Mouse (Mus musculus): ENCODE results near the gene Cir1. TPM values are rescaled to one million over a fixed set of nuclear protein-coding genes. Genes with fewer than 3 reads are reported as not detected.

Cir1 gene
- polyA plus RNA-seq, 1 experiment from 2014 or later = 18.2 TPM

DNA sequence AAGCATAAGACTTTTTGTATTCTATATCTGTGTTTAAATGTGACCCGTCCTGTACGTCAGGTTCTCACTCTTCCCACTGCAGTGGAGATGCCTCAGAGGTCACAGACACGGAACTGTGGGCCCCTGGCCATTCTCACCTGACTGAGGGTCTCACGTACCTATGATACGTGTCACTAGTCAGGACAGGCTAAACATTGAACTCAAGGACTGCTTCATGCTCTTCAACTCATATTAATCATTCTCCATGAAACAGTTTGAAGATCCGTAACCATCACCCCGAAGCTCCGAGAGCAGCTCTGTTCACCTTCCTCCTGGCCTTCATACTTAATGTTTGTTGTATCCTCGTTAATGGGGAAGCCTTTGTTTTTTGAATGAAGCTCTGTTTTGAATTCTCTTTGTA, 4.9 kb upstream of the Cir1 start:
- Histone ChIP-seq H3K4me2 (ENCODE audit: low read depth, low read length, severe bottlenecking) (no peak overlapping the region), H3K4me1 (replicated peaks; ENCODE audit: control insufficient read depth, insufficient read depth, low read length) (no peaks in the 10 kb centered on the region), H3K27me3 (ENCODE audit: control insufficient read depth, insufficient read depth, low read length) (no peaks in the 10 kb centered on the region), H3K9ac (ENCODE audit: low read length) (no peak overlapping the region), H3K9me3 (ENCODE audit: control insufficient read depth, low read length) (no peaks in the 10 kb centered on the region), H3K27ac (ENCODE audit: low read depth, low read length) (no peak overlapping the region), H3K4me3 (ENCODE audit: low read depth, low read length) (no peak overlapping the region), H3K36me3 (ENCODE audit: control insufficient read depth, insufficient read depth, low read length) (no peaks in the 10 kb centered on the region; the same call in 1 of the 2 replicates)
- ATAC-seq (replicated peaks; ENCODE audit: low FRiP score) = no peak
- WGBS = 92% methylated on average over 9 of the region's 9 CpGs
- DNase-seq (ENCODE audit: low spot score) = no peak

DNA sequence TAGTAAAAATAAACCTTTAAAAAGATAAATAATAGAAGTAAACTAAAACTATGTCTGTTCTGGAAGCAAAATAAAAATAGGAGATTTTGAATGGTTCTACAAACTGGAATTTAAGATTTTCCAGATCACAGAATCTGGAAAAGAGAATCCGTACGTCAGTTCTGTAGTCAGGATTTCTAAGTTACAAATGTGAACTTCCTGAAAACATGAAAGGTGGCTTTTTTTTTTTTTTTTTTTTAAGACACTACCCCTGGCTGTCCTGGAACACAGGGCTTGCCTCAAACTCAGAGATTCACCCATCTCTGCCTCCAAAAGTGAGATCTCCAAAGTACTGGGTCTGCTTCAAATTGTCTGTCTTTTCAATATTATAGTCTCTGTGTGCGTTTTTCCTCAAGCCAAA, 1.8 kb upstream of the Cir1 start:
- no peak overlapping the region for H3K4me3 ChIP-seq (ENCODE audit: low read depth, low read length)
- H3K4me1 ChIP-seq (replicated peaks; ENCODE audit: control insufficient read depth, insufficient read depth, low read length) = no peaks in the 10 kb centered on the region; the same call in 1 of the 2 replicates
- no peak overlapping the region for H3K9ac ChIP-seq (ENCODE audit: low read length)
- no peaks in the 10 kb centered on the region; the same call in 1 of the 2 replicates for H3K36me3 ChIP-seq (ENCODE audit: control insufficient read depth, insufficient read depth, low read length)
- no peak overlapping the region for H3K27ac ChIP-seq (ENCODE audit: low read depth, low read length)
- WGBS = 87% methylated on average over 3 of the region's 3 CpGs
- H3K9me3 ChIP-seq (ENCODE audit: control insufficient read depth, low read length) = no peaks in the 10 kb centered on the region
- H3K4me2 ChIP-seq (ENCODE audit: low read depth, low read length, severe bottlenecking) = no peak overlapping the region
- H3K27me3 ChIP-seq (ENCODE audit: control insufficient read depth, insufficient read depth, low read length) = no peaks in the 10 kb centered on the region
- no peak for ATAC-seq (replicated peaks; ENCODE audit: low FRiP score)
- no peak for DNase-seq (ENCODE audit: low spot score)

GRCm38 (mm10) chr2:73313117-73313501, 608 bp upstream of the Cir1 start:
- H3K9ac ChIP-seq (ENCODE audit: low read length) = peak overlapping the region; percentile 63; the same call in 1 of the 2 replicates
- DNase-seq (ENCODE audit: low spot score) (peak; percentile 53), ATAC-seq (replicated peaks; ENCODE audit: low FRiP score) (peak; percentile 55)
- H3K36me3 ChIP-seq (ENCODE audit: control insufficient read depth, insufficient read depth, low read length) = no peaks in the 10 kb centered on the region; the same call in 1 of the 2 replicates
- H3K4me2 ChIP-seq (ENCODE audit: low read depth, low read length, severe bottlenecking) = peak overlapping the region; percentile 38; the same call in 1 of the 2 replicates
- no peak overlapping the region for H3K27ac ChIP-seq (ENCODE audit: low read depth, low read length)
- H3K4me1 ChIP-seq (replicated peaks; ENCODE audit: control insufficient read depth, insufficient read depth, low read length) = no peaks in the 10 kb centered on the region; the same call in 1 of the 2 replicates
- no peaks in the 10 kb centered on the region for H3K27me3 ChIP-seq (ENCODE audit: control insufficient read depth, insufficient read depth, low read length)
- 50% methylated on average over 14 of the region's 14 CpGs for WGBS
- H3K9me3 ChIP-seq (ENCODE audit: control insufficient read depth, low read length) = no peaks in the 10 kb centered on the region
- peak overlapping the region; percentile 77 for H3K4me3 ChIP-seq (ENCODE audit: low read depth, low read length)

DNA sequence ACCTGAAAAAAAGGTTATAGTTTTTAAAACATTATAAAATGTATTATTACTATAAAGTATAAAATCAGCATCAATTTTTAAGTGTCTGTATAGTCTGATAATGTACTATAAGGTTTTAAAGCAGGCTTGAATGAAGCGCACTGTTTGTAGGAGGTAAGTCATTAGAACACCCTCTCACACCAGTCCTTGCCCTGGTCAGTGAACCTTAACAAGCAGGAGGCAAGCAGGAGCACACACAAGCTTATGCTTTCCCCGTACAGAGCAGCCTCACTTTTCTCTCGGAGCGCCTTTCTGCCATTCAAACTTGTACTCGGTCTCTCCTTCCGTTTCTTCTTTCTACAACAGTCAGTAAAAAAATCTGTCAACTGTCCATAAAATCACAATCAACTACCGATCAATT, 6.5 kb downstream of the Cir1 start:
- DNase-seq (ENCODE audit: low spot score) = no peak
- Histone ChIP-seq H3K27ac (ENCODE audit: low read depth, low read length) (no peak overlapping the region), H3K27me3 (ENCODE audit: control insufficient read depth, insufficient read depth, low read length) (no peaks in the 10 kb centered on the region), H3K36me3 (ENCODE audit: control insufficient read depth, insufficient read depth, low read length) (peaks cover 3% of the 10 kb centered on the region; the same call in 1 of the 2 replicates), H3K4me2 (ENCODE audit: low read depth, low read length, severe bottlenecking) (no peak overlapping the region), H3K4me1 (replicated peaks; ENCODE audit: control insufficient read depth, insufficient read depth, low read length) (no peaks in the 10 kb centered on the region), H3K9me3 (ENCODE audit: control insufficient read depth, low read length) (no peaks in the 10 kb centered on the region), H3K9ac (ENCODE audit: low read length) (no peak overlapping the region), H3K4me3 (ENCODE audit: low read depth, low read length) (no peak overlapping the region)
- 89% methylated on average over 7 of the region's 7 CpGs for WGBS
- no peak for ATAC-seq (replicated peaks; ENCODE audit: low FRiP score)

- peaks cover 3% of the 10 kb centered on the region; the same call in 1 of the 2 replicates for H3K36me3 ChIP-seq (ENCODE audit: control insufficient read depth, insufficient read depth, low read length)
Observed at GRCm38 (mm10) chr2:73304506-73304905, 8.0 kb downstream of the Cir1 start.

DNA sequence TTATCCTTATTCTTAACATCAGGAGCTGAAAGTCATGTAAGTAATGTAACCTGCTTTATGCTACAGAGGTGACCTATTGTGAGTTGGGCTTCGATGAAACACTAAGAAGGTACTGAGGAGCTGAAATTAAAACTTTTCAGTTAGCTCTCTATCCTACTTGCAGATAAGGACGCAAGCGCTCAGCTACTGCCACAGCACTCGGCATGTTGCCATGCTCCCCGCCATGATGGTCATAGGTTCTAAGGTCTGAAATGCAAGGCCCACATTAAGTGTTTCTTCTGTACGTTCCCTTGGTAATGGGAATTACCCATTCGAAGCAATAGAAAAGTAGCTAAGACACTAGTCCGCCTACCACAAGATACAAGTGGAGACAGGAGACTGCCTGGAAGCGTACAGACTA, 9.8 kb downstream of the Cir1 start:
- ATAC-seq (replicated peaks; ENCODE audit: low FRiP score) = no peak
- H3K27me3 ChIP-seq (ENCODE audit: control insufficient read depth, insufficient read depth, low read length) = no peaks in the 10 kb centered on the region
- 94% methylated on average over 9 of the region's 9 CpGs for WGBS

More at GRCm38 (mm10) chr2:73304506-73304905, 8.0 kb downstream of the Cir1 start:
- Histone ChIP-seq H3K27me3 (ENCODE audit: control insufficient read depth, insufficient read depth, low read length) (no peaks in the 10 kb centered on the region), H3K4me3 (ENCODE audit: low read depth, low read length) (no peak overlapping the region), H3K4me1 (replicated peaks; ENCODE audit: control insufficient read depth, insufficient read depth, low read length) (no peaks in the 10 kb centered on the region), H3K9me3 (ENCODE audit: control insufficient read depth, low read length) (no peaks in the 10 kb centered on the region), H3K4me2 (ENCODE audit: low read depth, low read length, severe bottlenecking) (no peak overlapping the region), H3K27ac (ENCODE audit: low read depth, low read length) (no peak overlapping the region), H3K9ac (ENCODE audit: low read length) (no peak overlapping the region)
- ATAC-seq (replicated peaks; ENCODE audit: low FRiP score) = no peak
- DNase-seq (ENCODE audit: low spot score) = no peak
- 91% methylated on average over 5 of the region's 5 CpGs for WGBS

DNA sequence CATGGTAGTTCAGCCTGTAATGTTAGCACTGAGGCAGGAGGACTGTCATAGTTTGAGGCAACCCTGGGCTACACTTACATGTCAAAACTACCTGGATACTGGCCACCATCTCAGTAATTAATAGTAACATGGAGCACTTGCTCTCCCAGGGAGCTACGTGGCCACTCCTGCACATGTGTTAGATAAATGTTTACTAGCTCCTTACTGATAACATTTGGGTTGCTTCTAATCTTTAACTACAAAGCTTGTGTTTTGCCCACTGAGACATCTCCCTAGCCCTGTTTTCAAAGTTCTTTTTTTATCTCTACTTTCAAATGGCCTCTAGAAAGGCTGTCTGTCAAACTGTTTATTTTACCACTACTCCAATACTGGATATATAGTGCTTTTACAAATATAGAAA, 10.5 kb downstream of the Cir1 start:
- Histone ChIP-seq H3K36me3 (ENCODE audit: control insufficient read depth, insufficient read depth, low read length) (peaks cover 3% of the 10 kb centered on the region; the same call in 1 of the 2 replicates), H3K4me2 (ENCODE audit: low read depth, low read length, severe bottlenecking) (no peak overlapping the region), H3K9ac (ENCODE audit: low read length) (no peak overlapping the region)

More for the DNA sequence above, 9.8 kb downstream of the Cir1 start:
- no peak for DNase-seq (ENCODE audit: low spot score)
- Histone ChIP-seq H3K27ac (ENCODE audit: low read depth, low read length) (no peak overlapping the region), H3K4me2 (ENCODE audit: low read depth, low read length, severe bottlenecking) (no peak overlapping the region), H3K36me3 (ENCODE audit: control insufficient read depth, insufficient read depth, low read length) (peaks cover 3% of the 10 kb centered on the region; the same call in 1 of the 2 replicates), H3K9ac (ENCODE audit: low read length) (no peak overlapping the region), H3K4me3 (ENCODE audit: low read depth, low read length) (no peak overlapping the region), H3K9me3 (ENCODE audit: control insufficient read depth, low read length) (no peaks in the 10 kb centered on the region), H3K4me1 (replicated peaks; ENCODE audit: control insufficient read depth, insufficient read depth, low read length) (no peaks in the 10 kb centered on the region)

DNA sequence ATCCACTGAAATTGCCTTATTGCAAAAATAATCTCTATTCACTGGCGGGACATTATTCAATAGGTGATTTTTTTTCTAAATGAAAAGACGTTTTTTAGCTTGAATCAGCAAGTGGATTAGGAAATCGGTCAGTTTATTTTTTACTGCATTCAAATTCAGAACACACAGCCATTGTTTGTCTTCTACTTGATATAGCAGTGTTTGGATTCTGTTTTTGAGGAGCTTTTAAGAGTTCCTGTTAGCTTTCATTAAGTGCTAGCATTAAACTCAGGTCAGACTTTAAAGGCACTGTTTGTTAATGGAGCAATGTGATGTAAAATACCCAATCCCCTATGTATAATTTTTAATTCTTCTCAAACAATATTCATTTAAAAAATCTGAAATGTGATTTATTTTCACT, 13.7 kb downstream of the Cir1 start:
- H3K36me3 ChIP-seq (ENCODE audit: control insufficient read depth, insufficient read depth, low read length) = no peaks in the 10 kb centered on the region
- no peak overlapping the region for H3K4me3 ChIP-seq (ENCODE audit: low read depth, low read length)
- no peak overlapping the region for H3K4me2 ChIP-seq (ENCODE audit: low read depth, low read length, severe bottlenecking)
- H3K9me3 ChIP-seq (ENCODE audit: control insufficient read depth, low read length) = no peaks in the 10 kb centered on the region
- ATAC-seq (replicated peaks; ENCODE audit: low FRiP score) (no peak), DNase-seq (ENCODE audit: low spot score) (no peak)
- H3K4me1 ChIP-seq (replicated peaks; ENCODE audit: control insufficient read depth, insufficient read depth, low read length) = no peaks in the 10 kb centered on the region
- H3K27ac ChIP-seq (ENCODE audit: low read depth, low read length) = no peak overlapping the region
- H3K27me3 ChIP-seq (ENCODE audit: control insufficient read depth, insufficient read depth, low read length) = no peaks in the 10 kb centered on the region
- WGBS = 50% methylated on average over 3 of the region's 3 CpGs
- no peak overlapping the region for H3K9ac ChIP-seq (ENCODE audit: low read length)

More for the DNA sequence above, 10.5 kb downstream of the Cir1 start:
- Histone ChIP-seq H3K4me1 (replicated peaks; ENCODE audit: control insufficient read depth, insufficient read depth, low read length) (no peaks in the 10 kb centered on the region), H3K4me3 (ENCODE audit: low read depth, low read length) (no peak overlapping the region), H3K27ac (ENCODE audit: low read depth, low read length) (no peak overlapping the region), H3K9me3 (ENCODE audit: control insufficient read depth, low read length) (no peaks in the 10 kb centered on the region), H3K27me3 (ENCODE audit: control insufficient read depth, insufficient read depth, low read length) (no peaks in the 10 kb centered on the region)
- ATAC-seq (replicated peaks; ENCODE audit: low FRiP score) (no peak), DNase-seq (ENCODE audit: low spot score) (no peak)
- 97% methylated on average over 1 of the region's 1 CpGs for WGBS

- Histone ChIP-seq H3K27ac (ENCODE audit: low read depth, low read length) (no peak overlapping the region), H3K36me3 (ENCODE audit: control insufficient read depth, insufficient read depth, low read length) (no peaks in the 10 kb centered on the region), H3K9ac (ENCODE audit: low read length) (no peak overlapping the region), H3K4me2 (ENCODE audit: low read depth, low read length, severe bottlenecking) (no peak overlapping the region), H3K27me3 (ENCODE audit: control insufficient read depth, insufficient read depth, low read length) (no peaks in the 10 kb centered on the region), H3K9me3 (ENCODE audit: control insufficient read depth, low read length) (no peaks in the 10 kb centered on the region), H3K4me3 (ENCODE audit: low read depth, low read length) (no peak overlapping the region), H3K4me1 (replicated peaks; ENCODE audit: control insufficient read depth, insufficient read depth, low read length) (no peaks in the 10 kb centered on the region)
- no peak for DNase-seq (ENCODE audit: low spot score)
- no peak for ATAC-seq (replicated peaks; ENCODE audit: low FRiP score)
- WGBS = 83% methylated on average over 7 of the region's 7 CpGs
Observed at GRCm38 (mm10) chr2:73298154-73298553, 14.3 kb downstream of the Cir1 start.
